Mouse (Mus musculus): ENCODE measurements around the gene 1700001P01Rik. TPM values are rescaled to one million over a fixed set of nuclear protein-coding genes. Genes with fewer than 3 reads are reported as not detected.

The 1700001P01Rik gene
- polyA plus RNA-seq, 1 experiment from 2014 or later = 0.22 TPM

DNA sequence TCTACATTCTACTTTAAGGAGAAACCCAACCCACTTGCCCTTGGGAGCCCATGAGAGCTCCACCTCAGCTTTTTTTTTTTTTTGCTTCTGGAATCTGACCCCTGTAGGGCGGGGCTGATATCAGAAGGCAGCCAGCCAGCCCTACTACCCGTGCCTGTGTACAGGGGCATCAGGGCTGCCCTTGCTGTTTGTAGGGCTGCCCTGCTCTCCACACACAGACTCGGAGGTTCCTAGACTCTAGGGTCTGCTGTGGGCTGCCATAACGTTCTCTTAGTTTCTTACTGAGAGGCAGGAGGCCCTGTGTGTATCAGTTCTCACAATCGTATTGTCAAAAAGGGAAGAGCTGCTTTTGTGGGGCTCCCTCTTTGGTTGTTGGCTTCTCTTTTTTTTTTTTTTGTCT lies 41.7 kb upstream of the 1700001P01Rik start:
- Histone ChIP-seq H3K4me1 (replicated peaks) (peaks cover 97% of the 10 kb centered on the region), H3K27ac (peak overlapping the region; percentile 47; the same call in 1 of the 2 replicates), H3K36me3 (peaks cover 30% of the 10 kb centered on the region), H3K9me3 (replicated peaks) (no peaks in the 10 kb centered on the region), H3K4me3 (replicated peaks) (no peak overlapping the region), H3K27me3 (no peaks in the 10 kb centered on the region), H3K4me2 (0 out of 2 replicates have a peak overlapping the region, but pooled peaks have one; percentile 12), H3K9ac (no peak overlapping the region)
- ATAC-seq (ENCODE audit: low read depth) = peak; percentile 74
- DNase-seq = peak; percentile 40
- WGBS (ENCODE audit: insufficient replicate concordance) = 5% methylated on average over 5 of the region's 5 CpGs

DNA sequence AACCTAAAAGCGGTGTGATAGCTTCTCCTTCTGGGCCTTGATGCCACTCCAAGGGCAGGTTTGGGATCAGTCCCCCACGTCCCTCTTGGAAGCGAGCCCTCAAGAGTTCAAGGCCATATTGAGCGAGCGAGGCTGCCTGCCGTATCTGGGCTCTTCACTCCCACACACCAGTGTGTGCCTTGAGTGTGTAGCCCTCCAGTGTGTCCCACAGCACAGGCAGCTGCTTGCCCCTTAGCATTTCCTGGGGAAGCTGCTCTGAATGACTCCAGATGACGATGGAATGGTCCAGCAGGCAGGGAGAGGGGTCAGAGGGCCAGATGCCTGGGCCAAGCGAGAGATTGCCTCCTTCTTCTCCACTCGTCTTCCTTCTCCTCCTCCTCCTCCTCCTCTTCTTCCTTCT lies 41.2 kb upstream of the 1700001P01Rik start:
- DNase-seq = no peak
- ATAC-seq (ENCODE audit: low read depth) = no peak
- H3K4me3 ChIP-seq (replicated peaks) = no peak overlapping the region
- 64% methylated on average over 9 of the region's 9 CpGs for WGBS (ENCODE audit: insufficient replicate concordance)
- H3K9me3 ChIP-seq (replicated peaks) = no peaks in the 10 kb centered on the region
- H3K27me3 ChIP-seq = no peaks in the 10 kb centered on the region
- H3K4me2 ChIP-seq = no peak overlapping the region
- no peak overlapping the region for H3K9ac ChIP-seq
- H3K36me3 ChIP-seq = peaks cover 31% of the 10 kb centered on the region
- H3K4me1 ChIP-seq (replicated peaks) = peaks cover 97% of the 10 kb centered on the region
- peak overlapping the region; percentile 47; the same call in 1 of the 2 replicates for H3K27ac ChIP-seq

DNA sequence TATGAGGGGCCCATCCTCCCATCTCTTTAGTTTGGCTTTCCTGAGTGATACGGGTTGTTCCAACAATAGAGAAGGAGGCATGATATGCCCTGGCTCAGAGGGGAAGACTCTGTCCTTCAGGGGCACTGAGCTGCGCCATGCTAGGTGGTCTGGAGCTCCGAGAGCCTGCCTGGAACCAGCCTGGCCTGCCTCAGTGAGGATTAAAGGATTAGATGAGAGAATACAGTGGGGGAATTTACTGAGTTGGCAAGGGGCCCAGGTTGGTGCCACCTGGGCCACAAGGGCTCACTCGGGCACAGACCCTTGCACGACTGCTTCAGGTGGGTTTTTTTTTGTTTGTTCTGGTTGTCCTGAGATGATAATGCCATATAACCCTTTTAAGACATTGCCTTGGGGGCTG lies 40.5 kb upstream of the 1700001P01Rik start:
- H3K9ac ChIP-seq = no peak overlapping the region
- H3K4me1 ChIP-seq (replicated peaks) = peaks cover 96% of the 10 kb centered on the region
- WGBS (ENCODE audit: insufficient replicate concordance) = 68% methylated on average over 5 of the region's 5 CpGs
- no peaks in the 10 kb centered on the region for H3K27me3 ChIP-seq
- no peak overlapping the region for H3K27ac ChIP-seq
- H3K9me3 ChIP-seq (replicated peaks) = no peaks in the 10 kb centered on the region
- no peak overlapping the region for H3K4me2 ChIP-seq
- H3K36me3 ChIP-seq = peaks cover 31% of the 10 kb centered on the region
- no peak overlapping the region for H3K4me3 ChIP-seq (replicated peaks)
- DNase-seq = no peak
- no peak for ATAC-seq (ENCODE audit: low read depth)

DNA sequence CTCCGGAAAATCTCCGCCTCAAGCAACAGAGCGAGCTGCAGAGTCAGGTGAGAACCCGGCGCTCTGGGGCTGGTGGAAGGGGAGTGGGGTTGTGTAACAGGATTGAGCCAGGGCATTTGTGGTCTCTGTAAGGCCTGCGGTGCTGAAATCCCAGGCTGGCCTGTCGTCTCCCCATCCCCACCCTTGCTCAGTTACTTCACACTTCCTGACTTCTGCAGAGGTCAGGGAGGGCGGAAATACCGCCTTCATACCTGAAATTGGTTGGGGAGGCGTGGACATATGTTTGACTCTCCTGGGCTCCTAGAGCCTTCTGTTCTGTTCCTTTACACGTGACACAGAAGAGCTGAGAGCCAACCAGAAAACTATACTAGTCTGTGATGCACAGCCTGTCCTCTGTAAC lies 40.0 kb upstream of the 1700001P01Rik start:
- Histone ChIP-seq H3K9me3 (replicated peaks) (no peaks in the 10 kb centered on the region), H3K4me3 (replicated peaks) (no peak overlapping the region), H3K36me3 (peaks cover 31% of the 10 kb centered on the region), H3K27me3 (no peaks in the 10 kb centered on the region), H3K4me1 (replicated peaks) (peaks cover 95% of the 10 kb centered on the region), H3K4me2 (no peak overlapping the region), H3K27ac (no peak overlapping the region), H3K9ac (no peak overlapping the region; the same call in 1 of the 2 replicates)
- 81% methylated on average over 11 of the region's 11 CpGs for WGBS (ENCODE audit: insufficient replicate concordance)
- DNase-seq = no peak
- no peak for ATAC-seq (ENCODE audit: low read depth)

DNA sequence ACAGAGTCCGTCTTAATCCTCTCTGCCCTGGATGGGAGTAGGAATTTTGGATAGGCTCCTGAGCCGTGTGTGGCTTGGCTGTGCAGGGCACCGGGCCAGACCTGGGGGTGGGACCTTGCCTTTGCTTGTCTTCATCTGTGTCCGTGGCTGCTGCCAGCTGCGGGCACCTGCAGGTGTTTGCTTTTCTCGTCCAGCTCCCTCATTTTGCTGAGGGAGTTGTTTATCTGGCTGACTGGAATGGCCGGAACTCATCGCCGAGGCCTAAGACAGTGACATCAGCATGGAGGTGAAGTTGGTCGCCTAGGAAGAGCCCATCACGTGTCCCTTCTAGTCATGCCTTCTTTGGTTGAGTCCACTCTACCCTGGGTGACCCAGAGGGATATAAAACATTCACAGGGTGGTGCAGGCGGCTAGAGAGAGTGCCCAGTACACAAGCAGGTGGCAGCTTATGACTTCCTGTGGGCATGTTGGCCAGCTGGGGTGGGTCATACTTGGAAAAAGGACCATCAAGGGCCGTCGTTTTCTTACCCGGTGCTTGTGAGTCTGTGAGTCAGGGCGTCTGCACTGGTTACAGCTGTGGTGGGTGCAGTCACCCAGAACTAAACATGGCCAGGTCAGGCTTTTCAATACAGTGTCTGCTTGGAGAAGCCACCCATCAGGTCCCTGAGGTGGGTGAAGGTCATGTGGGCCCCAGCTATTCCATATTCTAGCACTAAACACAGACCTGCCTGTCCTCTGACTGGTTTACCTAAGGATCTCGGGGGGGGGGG lies 38.2 kb upstream of the 1700001P01Rik start:
- Histone ChIP-seq H3K4me3 (replicated peaks) (no peak overlapping the region), H3K27ac (no peak overlapping the region), H3K4me2 (no peak overlapping the region), H3K27me3 (no peaks in the 10 kb centered on the region), H3K36me3 (peaks cover 42% of the 10 kb centered on the region), H3K9me3 (replicated peaks) (no peaks in the 10 kb centered on the region), H3K4me1 (replicated peaks) (peaks cover 95% of the 10 kb centered on the region), H3K9ac (no peak overlapping the region)
- no peak for DNase-seq
- 75% methylated on average over 17 of the region's 17 CpGs for WGBS (ENCODE audit: insufficient replicate concordance)
- no peak for ATAC-seq (ENCODE audit: low read depth)

DNA sequence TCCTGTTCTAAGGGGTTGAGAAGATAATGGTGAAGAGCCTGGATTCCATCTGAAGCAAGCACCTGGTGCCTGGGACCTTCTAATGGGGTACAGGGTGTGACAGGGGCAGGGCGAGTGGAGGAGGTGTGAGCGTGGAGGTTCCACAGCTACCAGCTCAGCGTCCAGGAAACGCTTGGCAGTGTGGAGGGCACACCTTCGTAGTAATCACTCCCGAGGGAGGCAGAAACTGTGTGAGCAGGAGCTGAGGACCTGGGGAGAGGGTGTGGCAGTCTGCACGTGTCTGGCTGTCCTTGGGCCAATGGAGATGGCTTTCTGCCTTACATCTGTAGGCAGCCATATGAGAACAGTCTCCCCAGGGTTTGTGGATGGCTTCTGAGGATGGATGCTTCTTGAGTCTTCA lies 37.4 kb upstream of the 1700001P01Rik start:
- Histone ChIP-seq H3K4me2 (no peak overlapping the region), H3K4me3 (replicated peaks) (no peak overlapping the region), H3K9ac (no peak overlapping the region), H3K27me3 (no peaks in the 10 kb centered on the region), H3K9me3 (replicated peaks) (no peaks in the 10 kb centered on the region), H3K27ac (no peak overlapping the region), H3K36me3 (peaks cover 45% of the 10 kb centered on the region), H3K4me1 (replicated peaks) (peaks cover 95% of the 10 kb centered on the region)
- no peak for ATAC-seq (ENCODE audit: low read depth)
- 54% methylated on average over 7 of the region's 7 CpGs for WGBS (ENCODE audit: insufficient replicate concordance)
- DNase-seq = no peak

DNA sequence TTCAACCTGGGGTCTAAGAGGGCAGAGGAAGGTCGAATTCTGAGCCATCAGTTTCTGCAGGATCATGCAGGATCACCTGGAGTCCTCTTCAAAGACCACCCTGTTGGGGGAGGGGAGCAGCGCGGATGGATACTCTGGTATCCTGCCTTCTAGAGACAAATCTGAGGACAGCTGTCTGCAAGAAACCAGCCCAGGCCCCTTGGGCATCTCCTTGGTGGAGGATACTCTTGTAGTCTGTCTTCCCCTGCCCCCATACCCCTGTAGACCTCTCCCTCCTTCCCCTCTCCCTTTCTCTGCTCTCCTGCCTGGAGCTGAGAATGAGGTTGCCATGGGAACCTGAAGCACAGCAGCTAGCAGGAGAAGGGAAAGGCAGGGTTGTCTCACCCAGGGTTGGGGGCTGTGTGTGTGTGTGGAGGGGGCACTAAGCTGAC lies 36.8 kb upstream of the 1700001P01Rik start:
- H3K27me3 ChIP-seq = no peaks in the 10 kb centered on the region
- WGBS (ENCODE audit: insufficient replicate concordance) = 53% methylated on average over 3 of the region's 3 CpGs
- no peak overlapping the region for H3K4me3 ChIP-seq (replicated peaks)
- no peak overlapping the region for H3K4me2 ChIP-seq
- H3K4me1 ChIP-seq (replicated peaks) = peaks cover 95% of the 10 kb centered on the region
- H3K36me3 ChIP-seq = peaks cover 45% of the 10 kb centered on the region
- no peak overlapping the region for H3K9ac ChIP-seq
- peak overlapping the region; percentile 43; the same call in 1 of the 2 replicates for H3K27ac ChIP-seq
- ATAC-seq (ENCODE audit: low read depth) (no peak), DNase-seq (no peak)
- H3K9me3 ChIP-seq (replicated peaks) = no peaks in the 10 kb centered on the region

DNA sequence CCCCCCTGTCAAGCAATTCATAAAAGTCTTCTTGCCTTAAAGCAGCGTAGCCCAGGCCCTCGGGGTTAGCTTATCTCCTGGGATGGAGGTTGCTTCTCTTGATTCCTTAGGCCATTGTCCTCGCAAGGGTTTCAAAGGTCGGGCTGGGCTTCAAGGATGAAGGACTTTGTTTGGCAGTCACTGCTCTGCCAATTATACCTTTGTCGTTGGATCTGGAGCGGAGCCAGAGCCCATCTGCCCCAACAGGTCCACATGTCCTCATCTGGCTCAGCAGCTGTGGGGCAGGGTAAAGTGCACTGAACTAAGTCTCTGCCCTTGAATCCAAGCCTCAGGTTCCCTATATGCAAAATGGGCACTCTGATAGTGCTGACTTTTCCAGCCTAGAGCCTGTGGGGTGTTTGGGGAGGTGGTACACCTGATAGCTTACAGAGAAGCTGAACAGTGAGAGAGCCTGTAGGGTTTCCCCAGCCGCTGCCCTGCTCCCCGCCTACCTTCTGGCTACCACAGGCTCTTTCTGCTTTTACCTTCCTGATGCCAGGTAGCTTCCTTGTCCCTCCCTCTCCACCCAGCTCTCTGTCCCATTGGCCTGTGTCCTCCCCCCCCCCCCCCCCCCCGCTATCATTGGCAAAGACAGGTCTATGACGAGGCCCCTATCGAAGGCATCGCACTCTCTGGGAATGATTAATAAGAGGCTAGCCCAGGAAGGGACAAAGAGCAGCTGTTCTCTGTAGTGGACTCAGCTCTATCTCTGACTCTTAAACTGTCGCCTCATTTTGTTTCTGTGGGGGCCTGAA lies 36.0 kb upstream of the 1700001P01Rik start:
- DNase-seq (no peak), ATAC-seq (ENCODE audit: low read depth) (peak; percentile 40)
- Histone ChIP-seq H3K9ac (no peak overlapping the region), H3K4me1 (replicated peaks) (peaks cover 93% of the 10 kb centered on the region), H3K27ac (peak overlapping the region; percentile 50; the same call in 1 of the 2 replicates), H3K9me3 (replicated peaks) (no peaks in the 10 kb centered on the region), H3K4me3 (replicated peaks) (no peak overlapping the region), H3K27me3 (no peaks in the 10 kb centered on the region), H3K36me3 (peaks cover 47% of the 10 kb centered on the region), H3K4me2 (peak overlapping the region; percentile 15; the same call in 1 of the 2 replicates)
- 58% methylated on average over 12 of the region's 13 CpGs for WGBS (ENCODE audit: insufficient replicate concordance)

DNA sequence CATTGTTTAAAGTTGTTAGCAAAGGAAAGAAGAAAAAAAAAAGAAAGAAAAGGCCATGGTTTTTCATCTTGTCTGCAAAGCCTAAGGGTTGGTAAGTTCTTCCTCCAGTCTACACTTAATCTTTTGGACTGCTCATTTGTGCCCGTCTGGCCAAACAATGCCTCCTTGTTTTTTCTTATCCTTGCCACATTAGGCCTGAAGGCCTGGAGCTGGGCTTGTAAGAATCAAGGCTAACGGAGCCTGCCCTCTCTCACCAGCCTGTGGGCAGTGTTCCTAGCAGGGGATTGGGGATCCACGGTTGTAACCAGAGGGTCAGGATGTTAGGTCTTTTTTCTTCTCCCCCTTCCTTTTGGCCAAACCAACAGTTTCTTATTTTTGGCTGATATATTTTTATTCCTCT lies 35.3 kb upstream of the 1700001P01Rik start:
- H3K27ac ChIP-seq = no peak overlapping the region
- no peaks in the 10 kb centered on the region for H3K27me3 ChIP-seq
- WGBS (ENCODE audit: insufficient replicate concordance) = 67% methylated on average over 3 of the region's 3 CpGs
- H3K4me2 ChIP-seq = no peak overlapping the region
- DNase-seq (no peak), ATAC-seq (ENCODE audit: low read depth) (no peak)
- H3K9ac ChIP-seq = no peak overlapping the region
- peaks cover 91% of the 10 kb centered on the region for H3K4me1 ChIP-seq (replicated peaks)
- peaks cover 40% of the 10 kb centered on the region for H3K36me3 ChIP-seq
- no peaks in the 10 kb centered on the region for H3K9me3 ChIP-seq (replicated peaks)
- no peak overlapping the region for H3K4me3 ChIP-seq (replicated peaks)

DNA sequence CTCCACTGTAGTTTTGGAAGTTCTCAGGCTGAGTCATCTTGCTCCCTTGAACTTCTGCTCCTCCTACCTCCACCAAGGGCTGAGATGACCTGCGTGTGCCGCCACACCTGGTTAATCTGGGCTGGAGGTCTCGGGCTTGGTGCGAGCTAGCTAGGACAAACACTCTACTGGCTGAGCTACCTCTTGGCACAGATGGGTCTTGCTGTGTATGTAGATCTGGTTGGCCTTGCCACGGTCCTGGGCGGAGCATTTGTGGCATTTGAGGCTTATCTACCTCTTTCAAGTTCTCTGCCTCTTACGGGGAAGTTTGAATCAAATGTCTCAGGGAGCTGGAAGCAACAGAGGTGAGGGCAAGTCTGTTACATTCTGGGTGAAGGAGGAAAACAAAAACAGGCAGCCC lies 34.6 kb upstream of the 1700001P01Rik start:
- Histone ChIP-seq H3K9ac (no peak overlapping the region), H3K27ac (no peak overlapping the region), H3K9me3 (replicated peaks) (no peaks in the 10 kb centered on the region), H3K4me1 (replicated peaks) (peaks cover 91% of the 10 kb centered on the region), H3K27me3 (no peaks in the 10 kb centered on the region), H3K4me3 (replicated peaks) (no peak overlapping the region), H3K36me3 (peaks cover 35% of the 10 kb centered on the region), H3K4me2 (no peak overlapping the region)
- ATAC-seq (ENCODE audit: low read depth) (no peak), DNase-seq (no peak)
- WGBS (ENCODE audit: insufficient replicate concordance) = 34% methylated on average over 7 of the region's 7 CpGs

DNA sequence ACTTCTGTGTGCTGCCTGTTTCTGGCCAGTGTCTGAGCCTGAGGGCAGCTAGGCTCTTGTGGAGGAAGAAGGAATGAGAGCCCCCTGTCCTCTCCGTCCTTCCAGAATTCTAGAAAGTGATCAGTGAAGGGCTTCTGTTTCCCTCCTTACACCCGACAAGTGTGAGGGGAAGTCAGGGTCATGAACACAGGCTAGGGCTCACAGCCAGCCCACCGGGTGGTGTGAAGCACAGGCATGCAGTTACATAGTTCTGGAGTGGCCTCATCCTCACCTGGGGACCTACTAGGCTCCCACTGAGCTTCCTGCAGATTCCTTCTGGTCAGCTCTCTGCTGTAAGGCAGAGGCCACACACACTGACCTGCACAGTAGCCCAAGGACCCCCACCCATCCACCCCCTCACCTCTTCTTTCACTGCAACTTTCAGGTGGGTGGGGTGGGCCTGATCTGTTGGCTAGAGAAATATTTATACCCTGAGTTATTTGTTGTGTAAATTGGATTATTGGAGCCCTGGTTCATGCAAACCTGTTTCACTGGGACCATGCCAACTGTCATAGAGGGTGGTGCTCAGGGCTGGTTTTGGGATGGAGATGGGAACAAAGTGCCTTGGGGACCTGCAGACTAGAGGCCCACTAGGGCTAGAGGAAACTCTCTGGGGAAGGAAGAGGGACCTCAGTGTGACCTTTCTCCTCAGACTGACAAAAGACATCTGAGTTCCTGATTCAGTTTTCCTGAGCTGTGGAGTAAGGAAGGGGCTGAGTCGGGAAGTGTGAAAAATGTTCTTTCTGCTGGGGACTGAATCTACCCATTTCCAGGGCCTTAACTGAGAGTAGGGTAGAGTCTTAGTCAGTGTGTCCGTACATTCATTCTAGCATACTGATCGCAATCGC lies 33.8 kb upstream of the 1700001P01Rik start:
- Histone ChIP-seq H3K4me2 (no peak overlapping the region), H3K9ac (no peak overlapping the region), H3K9me3 (replicated peaks) (no peaks in the 10 kb centered on the region), H3K4me3 (replicated peaks) (no peak overlapping the region), H3K36me3 (peaks cover 27% of the 10 kb centered on the region), H3K4me1 (replicated peaks) (peaks cover 91% of the 10 kb centered on the region), H3K27ac (0 out of 2 replicates have a peak overlapping the region, but pooled peaks have one; percentile 15), H3K27me3 (no peaks in the 10 kb centered on the region)
- no peak for DNase-seq
- WGBS (ENCODE audit: insufficient replicate concordance) = 59% methylated on average over 7 of the region's 7 CpGs
- ATAC-seq (ENCODE audit: low read depth) = no peak

Measured in liver, embryonic 13.5 days (tissue).